Mouse (Mus musculus): ENCODE data around the gene Defb28. TPM values are rescaled to one million over a fixed set of nuclear protein-coding genes. Genes with fewer than 3 reads are reported as not detected.

Defb28 gene
- polyA plus RNA-seq (2014; fragmentation: Nextera tagmentation; extraction: Ambion mirVana), result not detected in 2 replicates

DNA sequence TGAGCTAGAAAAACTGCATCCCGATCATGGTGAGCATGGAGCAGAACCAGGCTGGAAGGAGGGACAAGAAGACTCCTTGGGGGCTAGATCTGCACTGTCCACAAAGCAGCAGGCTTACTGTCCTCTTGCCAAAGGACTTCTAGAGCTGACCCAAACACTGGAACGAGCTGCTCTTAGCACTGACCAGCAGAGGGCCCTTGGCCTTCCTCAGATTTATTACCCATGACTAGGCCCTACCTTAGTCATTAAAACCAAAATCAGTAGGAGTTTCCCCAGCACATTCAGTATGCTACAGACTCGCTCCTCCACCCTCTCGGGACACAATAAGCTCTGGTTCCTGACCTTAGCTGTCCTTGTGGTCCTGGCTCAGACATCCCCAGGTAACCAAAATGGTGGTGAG is at the start of gene Defb28:
Gene Defb28 (plus strand): TSS at position 275 of the 400 bp plus-strand sequence.
- DNase-seq (ENCODE audit: low spot score) (no peak), ATAC-seq (no peak)
- no peaks in the 10 kb centered on the region for H3K4me1 ChIP-seq (ENCODE audit: control insufficient read depth, insufficient read depth, low read length)
- H3K9me3 ChIP-seq (replicated peaks; ENCODE audit: control insufficient read depth, low read length), result no peaks in the 10 kb centered on the region
- WGBS, result 77% methylated on average over 4 of the region's 4 CpGs
- no peak within 1 kb of the TSS for H3K4me2 ChIP-seq (ENCODE audit: low read length)
- no peaks in the 10 kb centered on the region for H3K27me3 ChIP-seq (replicated peaks; ENCODE audit: control insufficient read depth, insufficient read depth, low read length)
- H3K27ac ChIP-seq (ENCODE audit: low read depth, low read length), result no peak within 1 kb of the TSS
- H3K9ac ChIP-seq (ENCODE audit: low read length), result no peak within 1 kb of the TSS
- H3K36me3 ChIP-seq (ENCODE audit: control insufficient read depth, insufficient read depth, low read length), result no peaks in the 10 kb centered on the region
- no peak within 1 kb of the TSS for H3K4me3 ChIP-seq (ENCODE audit: low read depth, low read length)

DNA sequence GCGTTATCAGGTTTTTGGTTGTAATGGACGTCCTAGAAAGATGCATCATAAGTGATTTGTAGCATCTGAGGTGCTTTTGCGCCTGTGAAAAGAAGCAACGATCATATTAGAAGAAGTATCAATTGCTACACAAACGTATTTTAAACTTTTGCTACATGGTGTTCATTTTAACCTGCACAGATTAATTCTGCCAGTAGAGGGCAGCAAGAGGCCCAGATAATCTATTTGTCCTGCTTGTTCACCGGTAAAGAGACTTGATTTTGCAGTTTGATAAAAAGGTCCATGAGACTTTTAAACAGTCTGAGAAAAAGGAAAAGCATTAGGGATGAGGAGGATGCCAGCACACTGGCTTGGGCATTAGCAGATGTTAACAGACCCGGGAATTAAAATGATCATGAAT is 47.1 kb upstream of the Defb28 start:
- H3K4me2 ChIP-seq (ENCODE audit: low read length), result no peak overlapping the region
- H3K27me3 ChIP-seq (replicated peaks; ENCODE audit: control insufficient read depth, insufficient read depth, low read length), result no peaks in the 10 kb centered on the region
- H3K27ac ChIP-seq (ENCODE audit: low read depth, low read length), result no peak overlapping the region
- no peaks in the 10 kb centered on the region for H3K36me3 ChIP-seq (ENCODE audit: control insufficient read depth, insufficient read depth, low read length)
- 31% methylated on average over 7 of the region's 7 CpGs for WGBS
- H3K4me1 ChIP-seq (ENCODE audit: control insufficient read depth, insufficient read depth, low read length), result no peaks in the 10 kb centered on the region
- DNase-seq (ENCODE audit: low spot score) (peak; percentile 72), ATAC-seq (no peak)
- H3K9me3 ChIP-seq (replicated peaks; ENCODE audit: control insufficient read depth, low read length), result no peaks in the 10 kb centered on the region
- H3K9ac ChIP-seq (ENCODE audit: low read length), result no peak overlapping the region
- H3K4me3 ChIP-seq (ENCODE audit: low read depth, low read length), result no peak overlapping the region

GRCm38 (mm10) chr2:152472434-152472833 is 45.6 kb upstream of the Defb28 start:
- 24% methylated on average over 3 of the region's 3 CpGs for WGBS
- no peak for ATAC-seq
- DNase-seq (ENCODE audit: low spot score), result no peak
- Histone ChIP-seq H3K27me3 (replicated peaks; ENCODE audit: control insufficient read depth, insufficient read depth, low read length) (no peaks in the 10 kb centered on the region), H3K9ac (ENCODE audit: low read length) (no peak overlapping the region), H3K4me2 (ENCODE audit: low read length) (no peak overlapping the region), H3K4me1 (ENCODE audit: control insufficient read depth, insufficient read depth, low read length) (no peaks in the 10 kb centered on the region), H3K36me3 (ENCODE audit: control insufficient read depth, insufficient read depth, low read length) (no peaks in the 10 kb centered on the region), H3K4me3 (ENCODE audit: low read depth, low read length) (no peak overlapping the region), H3K27ac (ENCODE audit: low read depth, low read length) (no peak overlapping the region), H3K9me3 (replicated peaks; ENCODE audit: control insufficient read depth, low read length) (no peaks in the 10 kb centered on the region)

GRCm38 (mm10) chr2:152476763-152477162 is 41.3 kb upstream of the Defb28 start, which contains the start of gene Defb20:
Gene Defb20 (plus strand): TSS chr2:152477063.
- ATAC-seq (no peak), DNase-seq (ENCODE audit: low spot score) (no peak)
- Histone ChIP-seq H3K27me3 (replicated peaks; ENCODE audit: control insufficient read depth, insufficient read depth, low read length) (no peaks in the 10 kb centered on the region), H3K9ac (ENCODE audit: low read length) (no peak within 1 kb of the TSS), H3K4me1 (ENCODE audit: control insufficient read depth, insufficient read depth, low read length) (no peaks in the 10 kb centered on the region), H3K4me3 (ENCODE audit: low read depth, low read length) (no peak within 1 kb of the TSS), H3K4me2 (ENCODE audit: low read length) (no peak within 1 kb of the TSS), H3K36me3 (ENCODE audit: control insufficient read depth, insufficient read depth, low read length) (no peaks in the 10 kb centered on the region), H3K9me3 (replicated peaks; ENCODE audit: control insufficient read depth, low read length) (no peaks in the 10 kb centered on the region), H3K27ac (ENCODE audit: low read depth, low read length) (no peak within 1 kb of the TSS)
- WGBS, result 64% methylated on average over 2 of the region's 2 CpGs

DNA sequence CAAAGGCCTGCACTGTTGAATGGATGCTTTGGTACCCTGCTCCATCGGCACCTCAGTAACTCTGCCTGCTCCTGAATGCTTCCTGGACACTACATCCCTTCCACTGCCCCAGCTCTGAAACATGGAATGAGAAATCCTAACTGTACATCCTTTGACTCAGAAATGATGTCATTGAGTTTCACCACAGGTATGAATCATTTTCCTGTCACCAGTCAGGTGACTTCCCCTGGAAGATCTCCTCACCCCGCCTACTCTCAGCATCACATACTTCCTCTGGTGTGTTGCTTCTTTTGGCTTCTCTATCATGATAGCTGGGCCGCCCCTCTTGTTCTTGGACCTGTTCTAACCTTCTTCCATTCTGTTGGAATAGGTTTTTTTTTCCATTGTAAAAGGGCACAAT is 37.2 kb upstream of the Defb28 start:
- no peaks in the 10 kb centered on the region for H3K36me3 ChIP-seq (ENCODE audit: control insufficient read depth, insufficient read depth, low read length)
- no peak overlapping the region for H3K27ac ChIP-seq (ENCODE audit: low read depth, low read length)
- H3K9me3 ChIP-seq (replicated peaks; ENCODE audit: control insufficient read depth, low read length), result no peaks in the 10 kb centered on the region
- WGBS, result 88% methylated on average over 3 of the region's 3 CpGs
- ATAC-seq, result no peak
- H3K4me2 ChIP-seq (ENCODE audit: low read length), result no peak overlapping the region
- H3K27me3 ChIP-seq (replicated peaks; ENCODE audit: control insufficient read depth, insufficient read depth, low read length), result no peaks in the 10 kb centered on the region
- H3K4me1 ChIP-seq (ENCODE audit: control insufficient read depth, insufficient read depth, low read length), result no peaks in the 10 kb centered on the region
- DNase-seq (ENCODE audit: low spot score), result no peak
- no peak overlapping the region for H3K9ac ChIP-seq (ENCODE audit: low read length)
- H3K4me3 ChIP-seq (ENCODE audit: low read depth, low read length), result no peak overlapping the region

DNA sequence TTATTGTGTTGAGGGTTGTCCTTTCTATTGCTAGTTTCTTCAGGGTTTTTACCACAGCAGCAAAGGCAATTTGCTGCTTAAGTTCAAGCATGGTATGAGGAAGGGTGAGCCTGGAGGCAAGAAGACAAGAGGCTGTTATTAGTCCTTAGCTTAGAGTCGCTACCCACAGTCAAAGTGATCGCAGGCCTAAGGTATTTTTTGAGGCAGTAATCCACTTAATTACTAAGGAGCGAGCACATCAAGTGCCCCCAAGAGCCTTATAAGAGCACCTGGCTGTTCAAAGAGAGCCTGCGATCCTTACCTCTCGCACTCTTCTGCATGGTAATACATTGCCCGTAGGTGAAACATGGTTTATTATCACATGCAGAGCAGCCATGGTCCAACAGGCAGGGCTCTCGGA is 36.3 kb upstream of the Defb28 start:
- ATAC-seq, result no peak
- H3K27me3 ChIP-seq (replicated peaks; ENCODE audit: control insufficient read depth, insufficient read depth, low read length), result no peaks in the 10 kb centered on the region
- H3K4me3 ChIP-seq (ENCODE audit: low read depth, low read length), result no peak overlapping the region
- no peak for DNase-seq (ENCODE audit: low spot score)
- no peaks in the 10 kb centered on the region for H3K9me3 ChIP-seq (replicated peaks; ENCODE audit: control insufficient read depth, low read length)
- no peak overlapping the region for H3K27ac ChIP-seq (ENCODE audit: low read depth, low read length)
- no peaks in the 10 kb centered on the region for H3K4me1 ChIP-seq (ENCODE audit: control insufficient read depth, insufficient read depth, low read length)
- 87% methylated on average over 7 of the region's 7 CpGs for WGBS
- no peak overlapping the region for H3K4me2 ChIP-seq (ENCODE audit: low read length)
- no peaks in the 10 kb centered on the region for H3K36me3 ChIP-seq (ENCODE audit: control insufficient read depth, insufficient read depth, low read length)
- H3K9ac ChIP-seq (ENCODE audit: low read length), result no peak overlapping the region

DNA sequence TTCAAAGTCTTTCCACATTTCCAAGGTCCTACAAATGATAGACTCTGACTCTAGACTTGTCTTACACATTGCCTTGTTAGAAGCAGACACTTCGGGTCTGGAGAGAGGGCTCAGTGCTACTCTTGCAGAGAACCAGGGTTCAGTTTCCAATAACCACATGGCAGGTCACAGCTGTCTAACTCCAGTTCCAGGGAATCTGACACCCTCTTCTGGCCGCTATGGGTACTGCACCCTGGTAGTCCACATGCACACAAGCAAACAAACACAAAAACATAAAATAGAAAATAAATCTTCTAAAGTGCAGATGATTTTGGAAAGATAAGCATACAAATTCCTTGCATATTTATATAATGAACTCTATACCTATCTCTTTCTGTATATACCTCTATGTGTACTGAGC is 31.0 kb upstream of the Defb28 start:
- Histone ChIP-seq H3K4me1 (ENCODE audit: control insufficient read depth, insufficient read depth, low read length) (no peaks in the 10 kb centered on the region), H3K9ac (ENCODE audit: low read length) (no peak overlapping the region), H3K4me2 (ENCODE audit: low read length) (no peak overlapping the region), H3K27me3 (replicated peaks; ENCODE audit: control insufficient read depth, insufficient read depth, low read length) (no peaks in the 10 kb centered on the region), H3K36me3 (ENCODE audit: control insufficient read depth, insufficient read depth, low read length) (no peaks in the 10 kb centered on the region), H3K9me3 (replicated peaks; ENCODE audit: control insufficient read depth, low read length) (no peaks in the 10 kb centered on the region), H3K27ac (ENCODE audit: low read depth, low read length) (no peak overlapping the region), H3K4me3 (ENCODE audit: low read depth, low read length) (no peak overlapping the region)
- ATAC-seq (no peak), DNase-seq (ENCODE audit: low spot score) (no peak)
- 71% methylated on average over 2 of the region's 2 CpGs for WGBS

- Histone ChIP-seq H3K27ac (ENCODE audit: low read depth, low read length) (no peak within 1 kb of the TSS), H3K27me3 (replicated peaks; ENCODE audit: control insufficient read depth, insufficient read depth, low read length) (no peaks in the 10 kb centered on the region), H3K9ac (ENCODE audit: low read length) (no peak within 1 kb of the TSS), H3K4me3 (ENCODE audit: low read depth, low read length) (no peak within 1 kb of the TSS), H3K36me3 (ENCODE audit: control insufficient read depth, insufficient read depth, low read length) (no peaks in the 10 kb centered on the region), H3K9me3 (replicated peaks; ENCODE audit: control insufficient read depth, low read length) (no peaks in the 10 kb centered on the region), H3K4me2 (ENCODE audit: low read length) (no peak within 1 kb of the TSS), H3K4me1 (ENCODE audit: control insufficient read depth, insufficient read depth, low read length) (no peaks in the 10 kb centered on the region)
- ATAC-seq, result no peak
- DNase-seq (ENCODE audit: low spot score), result no peak
These were observed 28.0 kb upstream of the Defb28 start, which contains the start of gene Defb22 for GRCm38 (mm10) chr2:152490038-152490437. Gene Defb22 (minus strand): TSS chr2:152490138.

GRCm38 (mm10) chr2:152493151-152493550 is 24.9 kb upstream of the Defb28 start:
- WGBS, result 73% methylated on average over 6 of the region's 6 CpGs
- no peak for ATAC-seq
- Histone ChIP-seq H3K4me3 (ENCODE audit: low read depth, low read length) (no peak overlapping the region), H3K4me1 (ENCODE audit: control insufficient read depth, insufficient read depth, low read length) (no peaks in the 10 kb centered on the region), H3K27ac (ENCODE audit: low read depth, low read length) (no peak overlapping the region), H3K9me3 (replicated peaks; ENCODE audit: control insufficient read depth, low read length) (no peaks in the 10 kb centered on the region), H3K36me3 (ENCODE audit: control insufficient read depth, insufficient read depth, low read length) (no peaks in the 10 kb centered on the region), H3K27me3 (replicated peaks; ENCODE audit: control insufficient read depth, insufficient read depth, low read length) (no peaks in the 10 kb centered on the region), H3K9ac (ENCODE audit: low read length) (no peak overlapping the region), H3K4me2 (ENCODE audit: low read length) (no peak overlapping the region)
- DNase-seq (ENCODE audit: low spot score), result no peak
